Mouse (Mus musculus) bone marrow, adult 2 months (tissue): ENCODE measurements around the gene Lrrn3.

Experiments
- CTCF ChIP-seq: fragments of 200-500 bp; IDR thresholded peaks from 2 replicates; pipeline ENCODE4 v1.5.1; 2011; ENCODE audit warnings: low read length, control low read depth; ENCODE audit not compliant: control insufficient read depth, insufficient read depth
- POLR2A ChIP-seq: fragments of 200-500 bp; IDR thresholded peaks from 2 replicates; pipeline ENCODE4 v1.6.1; 2011; ENCODE audit warnings: low read depth, mild to moderate bottlenecking, control low read depth, low read length, borderline replicate concordance; ENCODE audit not compliant: control insufficient read depth

GRCm38 (mm10) chr12:41469096-41469801 lies 17.0 kb downstream of the Lrrn3 start:
- TF ChIP-seq POLR2A (no peak), CTCF (no peak)
